Mouse (Mus musculus) ES-Bruce4 (cell line): ENCODE data around the gene Ctbp2. TPM values are rescaled to one million over a fixed set of nuclear protein-coding genes. Genes with fewer than 3 reads are reported as not detected.
A peak's percentile ranks its signal among the peaks of the same experiment; 100 is the strongest.

Experiments
- H3K27ac ChIP-seq: 2 replicates; pipeline ENCODE4 v1.5.1; 2012; ENCODE audit warnings: low read length, inconsistent platforms; ENCODE audit not compliant: insufficient read depth
- H3K27me3 ChIP-seq: 2 replicates; pipeline ENCODE4 v1.6.1; 2012; ENCODE audit warnings: mild to moderate bottlenecking, low read length, inconsistent platforms; ENCODE audit not compliant: control insufficient read depth, poor library complexity, insufficient read depth, severe bottlenecking
- H3K36me3 ChIP-seq: 2 replicates; pipeline ENCODE4 v1.6.1; 2012; ENCODE audit warnings: inconsistent platforms, mild to moderate bottlenecking, low read length, moderate library complexity; ENCODE audit not compliant: control insufficient read depth, poor library complexity, insufficient read depth, severe bottlenecking
- H3K4me1 ChIP-seq: one replicate; pipeline ENCODE4 v1.8.1; 2011; ENCODE audit warnings: low read length; ENCODE audit not compliant: control insufficient read depth, insufficient read depth
- H3K4me3 ChIP-seq: 2 replicates; pipeline ENCODE4 v1.5.1; 2011; ENCODE audit warnings: low read depth, mild to moderate bottlenecking, low read length
- H3K9ac ChIP-seq: 2 replicates; pipeline ENCODE4 v1.6.1; 2012; ENCODE audit warnings: low read depth, mild to moderate bottlenecking, inconsistent platforms; ENCODE audit not compliant: poor library complexity, severe bottlenecking
- H3K9me3 ChIP-seq: replicated peaks from 2 replicates; pipeline ENCODE4 v1.6.1; 2012; ENCODE audit warnings: mild to moderate bottlenecking, low read length, inconsistent platforms; ENCODE audit not compliant: control insufficient read depth, poor library complexity, insufficient read depth, severe bottlenecking
- CTCF ChIP-seq: IDR thresholded peaks from one replicate; pipeline ENCODE4 v1.8.1; 2011; ENCODE audit warnings: low read depth, low read length
- EP300 ChIP-seq: IDR thresholded peaks from 2 replicates; pipeline ENCODE4 v1.6.1; 2011; ENCODE audit warnings: low read depth, low read length; ENCODE audit not compliant: insufficient read depth
- POLR2A ChIP-seq: IDR thresholded peaks from one replicate; pipeline ENCODE4 v1.8.1; 2011; ENCODE audit warnings: low read length; ENCODE audit not compliant: insufficient read depth
- polyA plus RNA-seq: library from polyadenylated mRNA; stranded (reverse); fragments of >200 nt; gene quantifications from 2 replicates; pipeline ENCODE4 v1.2.4, GENCODE M21; 2011; ENCODE audit warnings: low read depth; ENCODE audit not compliant: missing spikeins, insufficient read depth, insufficient read length

Ctbp2 gene
- polyA plus RNA-seq, 1 experiment = 218 TPM

DNA sequence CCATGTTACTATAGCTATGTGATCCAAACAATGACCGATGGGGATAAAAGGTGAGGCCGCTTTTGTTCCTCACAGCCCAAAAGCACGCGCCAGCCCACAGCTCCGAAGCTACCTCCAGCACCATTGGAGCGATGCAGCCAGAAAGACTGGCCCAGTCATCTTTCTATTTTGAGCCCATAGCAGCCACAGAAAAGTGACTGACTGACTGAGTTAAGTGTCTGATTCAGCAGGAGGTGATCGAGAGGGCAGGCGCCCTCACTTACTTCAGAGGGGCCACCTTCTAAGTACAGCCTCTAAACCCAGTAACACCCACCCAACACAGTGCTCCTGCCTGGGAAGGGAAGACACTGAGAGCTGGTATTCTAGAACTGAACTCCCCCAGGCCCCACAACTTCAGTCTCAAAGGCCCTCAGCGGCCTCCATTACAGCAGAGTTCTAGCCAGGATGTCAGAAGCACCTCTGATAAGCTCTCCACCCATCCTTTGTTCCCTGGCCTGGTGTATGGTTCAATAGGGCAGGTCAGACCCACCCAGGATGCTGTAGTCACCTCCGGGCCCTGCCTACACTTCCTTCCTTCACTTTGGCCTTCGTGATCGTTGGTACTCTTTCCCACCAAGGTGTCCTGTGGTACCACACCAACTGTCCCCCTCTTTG, 65.5 kb downstream of the Ctbp2 start:
- no peak for TF ChIP-seq EP300
- TF ChIP-seq CTCF = no peak
- no peak for TF ChIP-seq POLR2A
- Histone ChIP-seq H3K27ac (peak overlapping the region; percentile 26; the same call in 1 of the 2 replicates), H3K4me3 (no peak overlapping the region), H3K9ac (no peak overlapping the region), H3K9me3 (no peaks in the 10 kb centered on the region), H3K36me3 (peaks cover 42% of the 10 kb centered on the region), H3K4me1 (peaks cover 3% of the 10 kb centered on the region), H3K27me3 (no peaks in the 10 kb centered on the region)

DNA sequence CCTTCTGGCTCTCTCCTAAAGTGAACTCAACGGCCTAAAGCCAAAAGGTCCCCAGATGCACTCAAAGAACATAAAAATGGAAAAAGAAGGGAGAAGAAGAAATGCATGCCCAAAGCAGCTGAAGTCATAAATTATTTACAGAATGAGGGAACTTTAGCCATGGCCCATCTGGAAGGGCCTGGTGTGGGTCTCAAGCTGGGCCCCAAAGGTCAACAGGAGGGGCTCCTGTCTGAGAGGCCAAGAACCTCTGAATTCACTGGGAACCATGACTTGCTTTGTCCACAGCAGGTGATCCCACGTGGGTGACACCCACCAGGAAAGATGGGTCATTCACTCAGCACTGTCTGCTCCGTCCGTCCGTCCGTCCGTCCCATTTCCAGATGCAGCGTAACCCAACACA, 67.2 kb downstream of the Ctbp2 start:
- no peak overlapping the region for H3K9ac ChIP-seq
- H3K27me3 ChIP-seq = no peaks in the 10 kb centered on the region
- H3K27ac ChIP-seq = no peak overlapping the region
- H3K4me3 ChIP-seq = no peak overlapping the region
- TF ChIP-seq POLR2A = no peak
- TF ChIP-seq CTCF = no peak
- no peak for TF ChIP-seq EP300
- peaks cover 55% of the 10 kb centered on the region for H3K36me3 ChIP-seq
- H3K9me3 ChIP-seq = no peaks in the 10 kb centered on the region
- peaks cover 3% of the 10 kb centered on the region for H3K4me1 ChIP-seq

DNA sequence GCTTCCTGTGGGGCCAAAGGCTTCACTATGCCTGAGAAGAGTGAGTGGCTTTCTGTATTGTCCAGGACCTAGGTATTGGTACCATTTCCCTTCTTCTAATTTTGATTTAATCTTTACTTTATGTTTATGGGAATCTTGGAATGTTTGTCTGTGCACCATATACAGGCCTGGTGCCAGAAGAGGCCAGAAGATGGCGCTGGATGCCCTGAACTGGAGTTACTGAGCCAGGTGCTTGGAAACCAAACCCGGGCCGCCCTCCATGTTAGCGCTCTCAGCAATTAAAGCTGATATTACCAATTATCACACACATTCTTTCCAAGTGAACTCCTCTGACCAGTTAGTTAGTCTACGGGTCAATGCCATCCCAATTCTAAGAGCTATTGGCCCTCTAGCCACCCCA, 69.7 kb downstream of the Ctbp2 start:
- H3K4me3 ChIP-seq = no peak overlapping the region
- peaks cover 6% of the 10 kb centered on the region for H3K4me1 ChIP-seq
- no peak overlapping the region for H3K27ac ChIP-seq
- no peaks in the 10 kb centered on the region for H3K9me3 ChIP-seq
- TF ChIP-seq POLR2A (no peak), CTCF (peak; percentile 64), EP300 (no peak)
- no peaks in the 10 kb centered on the region for H3K27me3 ChIP-seq
- H3K36me3 ChIP-seq = peaks cover 71% of the 10 kb centered on the region
- H3K9ac ChIP-seq = no peak overlapping the region

DNA sequence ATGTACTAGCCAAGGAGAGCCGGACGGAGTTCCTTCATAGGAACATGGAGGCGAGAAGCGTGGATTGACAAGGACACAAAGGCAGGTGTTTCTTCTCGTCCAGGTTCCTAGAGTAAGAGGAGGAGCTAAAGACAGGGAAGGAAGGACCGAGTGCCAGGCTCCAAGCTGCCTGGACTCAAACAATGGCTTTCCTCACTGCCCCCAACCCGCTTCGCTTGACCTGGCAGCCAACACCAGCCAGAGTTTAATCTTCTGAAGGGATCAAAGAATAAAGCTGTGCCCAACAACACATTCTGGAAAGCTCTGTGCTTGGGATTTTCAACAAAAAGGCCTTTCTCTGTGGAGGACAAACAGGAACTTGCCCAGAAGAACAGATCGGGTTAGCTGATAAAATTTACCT, 70.4 kb downstream of the Ctbp2 start:
- Histone ChIP-seq H3K4me3 (no peak overlapping the region), H3K9me3 (no peaks in the 10 kb centered on the region), H3K27me3 (no peaks in the 10 kb centered on the region), H3K36me3 (peaks cover 74% of the 10 kb centered on the region), H3K9ac (no peak overlapping the region), H3K27ac (no peak overlapping the region), H3K4me1 (peaks cover 3% of the 10 kb centered on the region)
- TF ChIP-seq POLR2A (no peak), EP300 (no peak), CTCF (no peak)

DNA sequence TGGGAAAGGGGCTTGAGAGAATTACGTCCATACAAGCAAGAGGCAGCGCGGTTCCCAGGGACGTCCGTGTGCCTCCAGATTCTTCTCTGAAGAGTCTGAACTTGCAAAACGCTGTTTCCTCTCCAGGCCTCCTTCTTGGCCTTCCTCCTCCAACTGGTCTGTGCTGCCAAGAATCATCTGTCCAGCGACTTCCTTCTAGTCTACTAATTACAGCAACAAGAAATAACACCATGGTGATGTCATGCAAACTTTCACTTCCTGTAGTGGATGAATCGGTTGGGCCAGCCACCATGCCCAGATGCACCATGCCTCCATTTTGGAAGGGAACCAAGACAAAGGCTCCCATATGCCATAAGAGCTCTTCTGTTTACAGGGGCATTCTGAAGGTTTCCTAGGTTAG, 71.3 kb downstream of the Ctbp2 start:
- Histone ChIP-seq H3K4me3 (no peak overlapping the region), H3K9me3 (no peaks in the 10 kb centered on the region), H3K4me1 (peaks cover 3% of the 10 kb centered on the region), H3K27me3 (no peaks in the 10 kb centered on the region), H3K9ac (no peak overlapping the region), H3K27ac (no peak overlapping the region), H3K36me3 (peaks cover 79% of the 10 kb centered on the region)
- TF ChIP-seq POLR2A (no peak), EP300 (no peak), CTCF (no peak)

DNA sequence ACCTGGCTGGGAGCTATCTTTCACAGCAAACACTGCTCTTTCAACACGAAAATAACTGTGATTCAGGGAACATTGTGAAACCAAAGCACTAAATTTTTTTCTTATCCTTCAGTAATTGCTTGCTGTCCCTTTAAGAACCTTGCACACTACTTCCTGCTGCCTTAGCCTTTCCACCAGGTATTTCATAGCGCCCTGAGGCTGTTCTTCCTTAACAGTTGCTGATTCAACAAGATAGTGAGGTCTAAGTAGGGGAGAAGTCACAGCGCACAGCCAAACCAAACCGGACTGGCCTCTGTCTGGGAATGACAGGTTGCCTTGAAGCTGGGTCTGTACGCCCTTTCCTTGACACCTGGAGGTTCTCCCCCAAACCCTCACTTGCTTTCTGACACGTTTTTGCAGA, 73.5 kb downstream of the Ctbp2 start:
- no peak overlapping the region for H3K4me3 ChIP-seq
- H3K9ac ChIP-seq = no peak overlapping the region
- TF ChIP-seq POLR2A (no peak), EP300 (no peak), CTCF (no peak)
- H3K9me3 ChIP-seq = no peaks in the 10 kb centered on the region; the same call in none of the 2 replicates
- no peaks in the 10 kb centered on the region for H3K27me3 ChIP-seq
- no peak overlapping the region for H3K27ac ChIP-seq
- H3K36me3 ChIP-seq = peaks cover 76% of the 10 kb centered on the region
- peaks cover 3% of the 10 kb centered on the region for H3K4me1 ChIP-seq
